Mouse (Mus musculus): ENCODE data around the gene Arhgap9.

Arhgap9 gene

GRCm38 (mm10) chr10:127343029-127343428 lies 21.3 kb downstream of the Arhgap9 start:
- ATAC-seq (ENCODE audit: low TSS enrichment), result no peak

GRCm38 (mm10) chr10:127346173-127346572 lies 24.4 kb downstream of the Arhgap9 start:
- ATAC-seq (ENCODE audit: low TSS enrichment), result no peak

GRCm38 (mm10) chr10:127348957-127349356 lies 27.2 kb downstream of the Arhgap9 start:
- ATAC-seq (ENCODE audit: low TSS enrichment), result no peak

GRCm38 (mm10) chr10:127349810-127350209 lies 28.0 kb downstream of the Arhgap9 start:
- peak; percentile 35; the same call in 1 of the 2 replicates for ATAC-seq (ENCODE audit: low TSS enrichment)

- ATAC-seq (ENCODE audit: low TSS enrichment), result peak; percentile 49
These were observed 29.0 kb downstream of the Arhgap9 start for GRCm38 (mm10) chr10:127350594-127351284.

GRCm38 (mm10) chr10:127351285-127351595 lies 29.5 kb downstream of the Arhgap9 start:
- ATAC-seq (ENCODE audit: low TSS enrichment), result no peak

- no peak for ATAC-seq (ENCODE audit: low TSS enrichment)
These were observed 30.0 kb downstream of the Arhgap9 start for GRCm38 (mm10) chr10:127351719-127352118.

- no peak for ATAC-seq (ENCODE audit: low TSS enrichment)
These were observed 30.4 kb downstream of the Arhgap9 start for GRCm38 (mm10) chr10:127352187-127352586.

- ATAC-seq (ENCODE audit: low TSS enrichment), result no peak
These were observed 31.0 kb downstream of the Arhgap9 start for GRCm38 (mm10) chr10:127352766-127353165.

GRCm38 (mm10) chr10:127353909-127354895 lies 32.4 kb downstream of the Arhgap9 start, which contains the start of gene Inhbe:
TSS of gene Inhbe (minus strand) at chr10:127354411.
- peak; percentile 82 for ATAC-seq (ENCODE audit: low TSS enrichment)

GRCm38 (mm10) chr10:127355336-127355735 lies 33.6 kb downstream of the Arhgap9 start:
- no peak for ATAC-seq (ENCODE audit: low TSS enrichment)

- ATAC-seq (ENCODE audit: low TSS enrichment), result no peak
These were observed 39.0 kb downstream of the Arhgap9 start for GRCm38 (mm10) chr10:127360714-127361113.

- ATAC-seq (ENCODE audit: low TSS enrichment), result no peak; the same call in 1 of the 2 replicates
These were observed 45.4 kb downstream of the Arhgap9 start for GRCm38 (mm10) chr10:127367116-127367515.

GRCm38 (mm10) chr10:127368273-127368672 lies 46.5 kb downstream of the Arhgap9 start:
- ATAC-seq (ENCODE audit: low TSS enrichment), result no peak

- no peak for ATAC-seq (ENCODE audit: low TSS enrichment)
These were observed 48.4 kb downstream of the Arhgap9 start, which contains the start of gene Inhbc for GRCm38 (mm10) chr10:127369834-127370820. TSS of gene Inhbc (minus strand) at chr10:127370431.

GRCm38 (mm10) chr10:127371023-127371422 lies 49.3 kb downstream of the Arhgap9 start:
- no peak for ATAC-seq (ENCODE audit: low TSS enrichment)

- no peak for ATAC-seq (ENCODE audit: low TSS enrichment)
These were observed 55.9 kb downstream of the Arhgap9 start for GRCm38 (mm10) chr10:127377700-127378099.
